ENCODE assay signal across 11 mouse cellular contexts in the genomic region with DNA sequence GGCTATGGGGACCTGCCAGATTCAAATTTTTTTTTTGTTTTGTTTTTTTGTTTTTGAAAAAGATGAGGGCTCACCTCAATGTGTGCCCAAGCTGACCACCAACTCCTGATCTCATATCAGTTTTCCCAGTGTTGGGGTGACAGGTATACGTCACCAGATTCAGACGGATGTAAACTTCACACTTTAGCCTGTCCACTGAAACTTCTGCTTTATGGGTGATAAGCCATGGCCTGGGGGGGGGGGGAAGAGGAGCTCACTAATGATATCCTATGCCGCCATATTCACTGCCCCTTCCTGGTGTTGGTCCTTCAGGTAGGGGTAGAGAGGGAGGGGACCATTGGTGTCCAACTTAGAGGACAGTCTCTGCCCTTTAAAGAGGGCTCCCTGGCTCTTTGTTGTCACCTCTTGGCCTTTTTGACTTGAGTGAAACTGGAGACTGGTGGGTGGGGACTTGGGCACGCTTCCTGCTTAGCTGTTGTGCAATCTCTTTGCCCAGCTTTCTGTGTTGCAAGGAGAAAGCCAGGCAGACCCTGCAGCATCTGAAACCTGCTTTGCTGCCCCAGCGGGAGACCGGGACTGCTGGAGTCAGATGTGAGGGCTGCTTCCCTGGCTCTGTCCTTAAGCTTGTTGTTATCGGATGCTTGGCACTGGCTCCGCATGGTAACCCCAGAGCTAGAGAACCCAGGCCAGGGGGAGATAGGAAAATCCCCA.
DNase-seq lines count a peak whose midpoint lies in the region; ATAC-seq lines count a peak whose summit lies in the region.
"Had no signal": no experiment of that assay in that cellular context is flagged by ENCODE, and none has a peak within 500 bp of the region (broad histone marks: within the 10 kb centered on the region; RNA-seq: fewer than 3 reads in every experiment).

No protein-coding gene starts in this region.

- no peaks in the 10 kb centered on the region for H3K36me3 ChIP-seq in midbrain, embryonic 13.5 days
- no peaks in the 10 kb centered on the region for H3K36me3 ChIP-seq in midbrain, embryonic 11.5 days (ENCODE audit: control insufficient read depth, insufficient read depth, low read length)
- no peaks in the 10 kb centered on the region for H3K36me3 ChIP-seq in embryonic facial prominence, embryonic 10.5 days (replicated peaks)
- no peaks in the 10 kb centered on the region for H3K36me3 ChIP-seq in lung, embryonic 16.5 days (ENCODE audit: control insufficient read depth, insufficient read depth, low read length)
- H3K36me3 ChIP-seq: hindbrain, embryonic 15.5 days; stomach, embryonic 15.5 days had no signal

- no peaks in the 10 kb centered on the region for H3K9me3 ChIP-seq in midbrain, embryonic 13.5 days
- no peaks in the 10 kb centered on the region for H3K9me3 ChIP-seq in midbrain, embryonic 11.5 days (ENCODE audit: control insufficient read depth, low read length)
- H3K9me3 ChIP-seq in embryonic facial prominence, embryonic 10.5 days = no peaks in the 10 kb centered on the region
- no peaks in the 10 kb centered on the region for H3K9me3 ChIP-seq in lung, embryonic 16.5 days (ENCODE audit: control insufficient read depth, low read length)
- H3K9me3 ChIP-seq: hindbrain, embryonic 15.5 days; stomach, embryonic 15.5 days had no signal

- H3K27ac ChIP-seq in midbrain, embryonic 13.5 days = peak overlapping the region; percentile 8; the same call in 1 of the 2 replicates
- no peak overlapping the region for H3K27ac ChIP-seq in midbrain, embryonic 11.5 days (ENCODE audit: low read depth, low read length)
- H3K27ac ChIP-seq in embryonic facial prominence, embryonic 10.5 days (replicated peaks) = no peak overlapping the region; the same call in 1 of the 2 replicates
- H3K27ac ChIP-seq in lung, embryonic 16.5 days (ENCODE audit: low read length) = no peak overlapping the region
- H3K27ac ChIP-seq: hindbrain, embryonic 15.5 days; left cerebral cortex, adult 2 months; stomach, embryonic 15.5 days had no signal

- H3K4me1 ChIP-seq in midbrain, embryonic 13.5 days (replicated peaks) = peaks cover 11% of the 10 kb centered on the region; the same call in 1 of the 2 replicates
- peaks cover 2% of the 10 kb centered on the region; the same call in 1 of the 2 replicates for H3K4me1 ChIP-seq in midbrain, embryonic 11.5 days (ENCODE audit: control insufficient read depth, insufficient read depth, low read length)
- peaks cover 10% of the 10 kb centered on the region for H3K4me1 ChIP-seq in embryonic facial prominence, embryonic 10.5 days
- no peaks in the 10 kb centered on the region for H3K4me1 ChIP-seq in lung, embryonic 16.5 days (replicated peaks; ENCODE audit: control insufficient read depth, insufficient read depth, low read length)
- H3K4me1 ChIP-seq: hindbrain, embryonic 15.5 days; stomach, embryonic 15.5 days had no signal

- WGBS in midbrain, embryonic 13.5 days = 46% methylated on average over 8 of the region's 8 CpGs
- WGBS in midbrain, embryonic 11.5 days = 41% methylated on average over 8 of the region's 8 CpGs
- WGBS in embryonic facial prominence, embryonic 10.5 days = 36% methylated on average over 8 of the region's 8 CpGs
- 40% methylated on average over 8 of the region's 8 CpGs for WGBS in lung, embryonic 16.5 days

- no peak overlapping the region for H3K9ac ChIP-seq in midbrain, embryonic 13.5 days (replicated peaks)
- no peak overlapping the region for H3K9ac ChIP-seq in midbrain, embryonic 11.5 days (ENCODE audit: low read length)
- no peak overlapping the region for H3K9ac ChIP-seq in lung, embryonic 16.5 days (ENCODE audit: low read length)
- H3K9ac ChIP-seq: hindbrain, embryonic 15.5 days; stomach, embryonic 15.5 days had no signal

- H3K27me3 ChIP-seq in midbrain, embryonic 13.5 days = no peaks in the 10 kb centered on the region; the same call in 1 of the 2 replicates
- no peaks in the 10 kb centered on the region for H3K27me3 ChIP-seq in midbrain, embryonic 11.5 days (ENCODE audit: control insufficient read depth, insufficient read depth, low read length)
- H3K27me3 ChIP-seq in embryonic facial prominence, embryonic 10.5 days (replicated peaks; ENCODE audit: low read depth, poor library complexity, severe bottlenecking) = peaks cover 4% of the 10 kb centered on the region
- H3K27me3 ChIP-seq in lung, embryonic 16.5 days (ENCODE audit: control insufficient read depth, insufficient read depth, low read depth, low read length) = no peaks in the 10 kb centered on the region
- H3K27me3 ChIP-seq: hindbrain, embryonic 15.5 days; stomach, embryonic 15.5 days had no signal

- no peak overlapping the region for H3K4me3 ChIP-seq in midbrain, embryonic 13.5 days (replicated peaks)
- H3K4me3 ChIP-seq in midbrain, embryonic 11.5 days (ENCODE audit: low read depth, low read length) = no peak overlapping the region
- no peak overlapping the region for H3K4me3 ChIP-seq in embryonic facial prominence, embryonic 10.5 days
- H3K4me3 ChIP-seq in lung, embryonic 16.5 days (ENCODE audit: low read length) = no peak overlapping the region
- H3K4me3 ChIP-seq: hindbrain, embryonic 15.5 days; left cerebral cortex, adult 2 months; stomach, embryonic 15.5 days had no signal

- no peak for DNase-seq in midbrain, embryonic 11.5 days (ENCODE audit: low spot score, missing footprints)
- DNase-seq in embryonic facial prominence, embryonic 10.5 days (ENCODE audit: low spot score) = peak; percentile 16
- DNase-seq in frontal cortex, adult 2 months (ENCODE audit: extremely low spot score in 1 of 2, low spot score in 1 of 2) = no peak
- DNase-seq in layer of hippocampus, adult 9-10 months (ENCODE audit: low spot score) = no peak
- DNase-seq in thymus, postnatal 25 days = no peak
- DNase-seq: kidney, postnatal 14 days had no signal

- 0 out of 2 replicates have a peak, but pooled peaks have one; percentile 30 for ATAC-seq in midbrain, embryonic 13.5 days
- no peak for ATAC-seq in midbrain, embryonic 11.5 days (ENCODE audit: low FRiP score)
- ATAC-seq in lung, embryonic 16.5 days (ENCODE audit: low read depth) = peak; percentile 68; the same call in 1 of the 2 replicates

- H3K4me2 ChIP-seq in midbrain, embryonic 13.5 days (replicated peaks) = no peak overlapping the region
- no peak overlapping the region for H3K4me2 ChIP-seq in midbrain, embryonic 11.5 days
- no peak overlapping the region for H3K4me2 ChIP-seq in lung, embryonic 16.5 days (ENCODE audit: low read depth, low read length)
- H3K4me2 ChIP-seq: hindbrain, embryonic 15.5 days; stomach, embryonic 15.5 days had no signal
